Mouse (Mus musculus) layer of hippocampus, adult 11-12 months (tissue): ENCODE data around the gene Col9a2.

ENCODE experiments used
- DNase-seq: peaks from one replicate; pipeline ENCODE4 v3.0.0; 2022; ENCODE audit warnings: low spot score

Col9a2 gene

DNA sequence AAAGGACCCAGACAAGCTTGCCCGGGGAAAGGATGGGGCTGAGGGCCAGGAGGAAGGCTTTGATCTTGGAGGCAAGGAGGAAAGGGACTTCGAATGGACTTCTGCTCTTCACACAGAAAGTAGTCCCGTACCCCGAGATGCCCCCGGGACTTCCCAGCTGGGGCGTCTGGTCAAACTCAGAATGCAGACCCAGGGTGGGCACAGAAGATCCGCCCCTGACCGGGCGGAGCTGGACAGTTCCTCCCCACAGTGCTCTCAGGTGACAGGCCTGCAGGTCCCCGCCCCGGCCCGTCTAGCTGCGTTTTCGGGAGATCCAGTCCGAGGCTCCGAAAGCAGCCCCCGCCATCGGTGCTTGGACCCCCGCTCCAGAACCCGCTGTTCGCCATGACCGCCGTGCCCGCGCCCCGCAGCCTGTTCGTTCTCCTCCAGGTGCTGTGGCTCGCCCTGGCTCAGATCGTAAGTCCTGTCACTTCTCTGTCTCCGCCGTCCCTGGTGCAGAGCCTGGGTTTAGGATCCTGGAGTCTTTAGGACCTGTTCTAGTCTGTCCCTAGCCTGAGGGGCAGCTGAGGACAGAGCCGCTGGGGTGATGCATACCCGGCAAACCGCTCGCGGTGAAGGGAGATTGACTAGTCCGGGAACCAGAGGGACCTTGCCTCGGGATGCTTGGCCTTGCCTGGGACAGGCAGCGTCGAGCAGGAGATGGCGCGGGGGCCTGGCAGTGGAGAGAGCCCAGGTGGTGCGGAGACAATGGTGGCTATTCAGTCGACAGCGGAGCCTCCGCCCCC lies at the start of gene Col9a2:
Col9a2 (plus strand) TSS at position 55 of the 785 bp plus-strand sequence.
- DNase-seq, result no peak

- no peak for DNase-seq
These were observed 46.9 kb upstream of the Col9a2 start for GRCm38 (mm10) chr4:120992284-120992683.

- DNase-seq, result no peak
These were observed 46.2 kb upstream of the Col9a2 start for GRCm38 (mm10) chr4:120993025-120993424.

DNA sequence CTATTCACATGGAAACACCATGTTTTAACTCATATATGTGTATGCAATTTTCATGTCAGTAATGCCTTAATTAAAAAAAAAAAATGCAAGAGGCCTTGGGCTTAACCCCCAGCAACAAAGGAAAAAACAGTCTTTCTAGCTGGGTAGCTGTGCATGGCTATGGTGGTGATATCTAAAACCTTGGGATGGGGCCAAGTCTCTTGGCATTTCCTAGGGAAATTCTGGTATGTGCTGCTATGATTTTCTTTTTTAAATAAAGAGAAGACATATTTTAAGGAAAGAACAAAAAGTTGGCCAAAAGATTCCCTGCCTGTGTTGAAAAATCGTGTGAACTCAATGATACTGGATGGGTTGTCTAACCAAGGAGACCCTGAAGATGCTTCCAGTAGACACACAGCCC lies 43.3 kb upstream of the Col9a2 start:
- DNase-seq, result no peak

GRCm38 (mm10) chr4:121001042-121001441 lies 38.1 kb upstream of the Col9a2 start:
- no peak for DNase-seq

DNA sequence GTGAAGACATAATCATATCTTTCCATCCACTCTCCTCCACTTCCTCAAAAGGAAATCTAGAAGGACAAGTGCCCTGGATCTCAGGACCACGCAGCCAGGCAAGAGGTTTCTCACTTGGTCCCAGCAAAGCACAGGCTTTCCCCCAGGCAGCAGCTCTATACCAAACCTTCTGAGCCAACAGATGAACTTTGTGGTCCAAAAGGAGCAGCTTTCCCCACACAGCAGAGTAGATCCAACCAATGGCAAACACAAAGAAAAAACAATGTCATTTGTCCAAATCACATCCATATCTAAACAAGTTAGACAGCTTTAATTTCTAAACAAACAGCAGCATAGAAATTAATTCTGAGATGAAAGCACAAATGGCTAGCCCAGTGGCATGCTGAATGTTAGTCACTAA lies 37.5 kb upstream of the Col9a2 start:
- no peak for DNase-seq

DNA sequence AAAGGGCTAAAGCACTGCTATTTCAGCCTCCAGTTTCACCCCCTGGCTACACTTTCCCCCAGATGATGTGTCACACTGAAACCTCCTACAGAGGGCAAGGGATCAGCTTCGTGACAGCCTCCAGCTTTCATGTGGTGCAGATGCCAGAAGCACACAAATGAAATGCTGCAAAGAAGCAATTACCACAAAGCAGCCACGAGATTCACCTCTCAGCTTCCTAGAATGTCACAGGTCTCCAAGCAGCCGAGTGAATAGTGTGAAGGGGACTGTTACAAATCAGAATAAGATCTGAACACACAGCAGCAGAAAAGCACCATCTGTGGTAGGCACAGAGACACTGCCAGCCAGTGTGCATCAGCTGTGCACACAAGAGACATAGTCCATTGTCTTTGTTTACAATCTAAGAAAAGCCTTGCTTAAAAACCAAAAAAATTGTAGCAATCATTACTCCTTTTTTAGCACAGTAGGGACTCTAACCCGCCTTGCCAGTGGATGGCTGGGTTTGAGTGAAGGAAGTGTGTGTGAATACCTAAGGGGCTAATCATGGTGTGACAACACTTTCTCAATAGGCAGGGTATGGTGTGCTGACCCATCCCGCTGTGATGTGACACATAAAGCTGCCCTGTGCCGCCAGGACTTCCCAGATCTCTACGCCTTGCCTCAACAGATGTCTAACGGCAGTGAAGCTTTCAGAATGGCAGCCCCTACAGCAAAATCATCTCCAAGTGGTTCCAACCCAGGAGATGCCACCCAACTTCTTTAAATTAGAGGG lies 36.6 kb upstream of the Col9a2 start:
- no peak for DNase-seq

GRCm38 (mm10) chr4:121003611-121004091 lies 35.5 kb upstream of the Col9a2 start:
- DNase-seq, result no peak

- DNase-seq, result no peak
These were observed 34.5 kb upstream of the Col9a2 start for GRCm38 (mm10) chr4:121004679-121005078.

DNA sequence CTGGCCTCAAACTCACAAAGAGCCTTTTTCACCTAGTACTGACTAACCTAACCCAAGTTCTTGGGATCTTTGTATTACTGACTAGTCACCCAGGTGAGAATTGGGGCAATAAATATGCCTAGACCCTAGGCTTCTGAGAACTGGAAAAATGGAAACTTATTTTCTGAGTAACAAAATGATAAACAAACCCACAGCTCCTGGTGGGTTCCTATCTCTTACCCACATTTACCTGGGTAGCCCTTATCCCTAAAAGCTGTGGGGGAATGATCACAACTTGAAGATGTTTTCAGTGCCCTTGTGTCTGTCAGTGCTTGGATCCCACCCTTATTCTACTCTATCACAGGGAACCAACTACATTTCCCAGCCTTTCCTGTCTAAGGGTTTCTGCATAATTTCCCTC lies 32.2 kb upstream of the Col9a2 start:
- no peak for DNase-seq

GRCm38 (mm10) chr4:121008071-121008745 lies 31.0 kb upstream of the Col9a2 start:
- no peak for DNase-seq

DNA sequence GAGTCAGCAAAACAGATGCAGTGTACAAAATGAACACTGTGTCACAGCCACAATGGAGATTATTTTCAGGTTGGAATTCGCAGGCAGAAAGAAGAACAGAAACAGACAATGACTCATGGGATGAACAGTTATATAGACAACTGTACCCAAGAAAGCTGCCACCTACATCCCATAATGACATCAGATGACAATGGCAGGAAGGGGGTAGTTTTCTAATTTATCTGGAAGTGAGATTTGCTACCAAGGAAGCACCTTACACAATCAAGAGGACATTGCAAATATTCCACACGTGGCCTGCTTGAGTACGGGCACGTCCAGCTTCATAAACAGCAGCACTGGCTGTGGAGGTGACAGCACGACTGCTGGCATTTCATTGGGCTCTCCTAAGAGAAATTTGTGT lies 30.0 kb upstream of the Col9a2 start:
- no peak for DNase-seq

GRCm38 (mm10) chr4:121010770-121011549 lies 28.2 kb upstream of the Col9a2 start:
- DNase-seq, result no peak

GRCm38 (mm10) chr4:121014594-121015267 lies 24.5 kb upstream of the Col9a2 start:
- no peak for DNase-seq

- no peak for DNase-seq
These were observed 23.9 kb upstream of the Col9a2 start for GRCm38 (mm10) chr4:121015268-121015659.

DNA sequence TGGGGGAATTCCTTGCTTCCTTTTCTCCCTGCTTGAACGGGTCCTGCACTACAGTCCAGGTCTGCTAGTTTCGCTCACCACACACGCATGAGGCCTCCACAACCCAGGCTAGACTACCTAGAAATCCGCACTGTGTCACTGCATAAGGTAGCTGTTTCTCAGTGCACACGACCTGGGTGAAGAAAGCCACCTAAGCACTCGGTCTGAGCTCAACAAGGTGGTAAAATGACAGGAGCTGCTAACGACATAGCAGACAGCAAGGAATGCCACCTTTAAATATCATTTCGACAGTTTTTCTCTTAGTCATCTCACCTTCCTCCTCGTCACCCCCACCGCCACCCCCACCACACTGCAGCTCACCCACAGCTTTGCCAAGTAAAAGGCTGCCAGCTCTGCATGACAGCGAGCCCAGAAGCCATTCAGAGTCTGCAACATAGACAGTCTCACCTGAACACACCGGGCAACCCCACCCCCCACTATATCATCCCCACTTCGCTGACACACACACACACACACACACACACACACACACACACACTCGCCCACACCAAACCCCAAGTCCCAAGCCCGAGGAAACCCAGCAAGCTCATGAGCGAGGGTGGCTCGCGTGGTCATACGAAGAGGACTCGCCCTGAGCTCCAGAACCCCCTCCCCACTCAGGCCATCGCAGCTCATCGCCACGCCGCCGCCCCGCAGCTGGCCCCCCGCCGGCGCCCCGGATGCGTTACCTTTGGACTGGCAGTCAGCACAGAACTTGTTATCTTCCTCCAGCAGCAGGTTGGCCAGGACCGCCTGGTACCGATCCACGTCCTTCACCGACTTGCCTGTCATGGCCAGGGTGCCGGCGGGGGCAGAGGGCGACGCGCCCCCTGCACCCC lies 22.9 kb upstream of the Col9a2 start:
- peak; percentile 41 for DNase-seq

GRCm38 (mm10) chr4:121016928-121017657 lies 22.1 kb upstream of the Col9a2 start, which contains the start of gene Smap2:
TSS of gene Smap2 (minus strand) at chr4:121017247.
- peak; percentile 99 for DNase-seq

DNA sequence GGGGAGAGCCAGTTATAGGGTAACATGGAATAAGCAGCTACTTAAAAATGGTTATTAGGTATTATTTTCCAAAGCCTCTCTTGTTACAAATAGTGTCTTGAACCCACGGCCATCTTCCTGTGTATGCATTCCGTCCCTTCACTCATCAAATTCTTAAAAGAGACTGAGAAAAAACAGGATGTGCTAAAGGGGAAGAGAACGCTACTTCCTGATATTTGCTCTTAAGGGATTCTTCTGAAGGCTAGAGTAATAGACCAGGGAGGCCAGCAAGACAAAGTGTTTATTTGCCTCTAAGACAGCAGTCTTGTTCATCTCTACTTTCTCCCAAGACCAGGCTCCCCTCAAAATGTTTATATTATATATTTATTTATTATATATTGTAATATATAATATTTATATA lies 20.9 kb upstream of the Col9a2 start:
- DNase-seq, result no peak

DNA sequence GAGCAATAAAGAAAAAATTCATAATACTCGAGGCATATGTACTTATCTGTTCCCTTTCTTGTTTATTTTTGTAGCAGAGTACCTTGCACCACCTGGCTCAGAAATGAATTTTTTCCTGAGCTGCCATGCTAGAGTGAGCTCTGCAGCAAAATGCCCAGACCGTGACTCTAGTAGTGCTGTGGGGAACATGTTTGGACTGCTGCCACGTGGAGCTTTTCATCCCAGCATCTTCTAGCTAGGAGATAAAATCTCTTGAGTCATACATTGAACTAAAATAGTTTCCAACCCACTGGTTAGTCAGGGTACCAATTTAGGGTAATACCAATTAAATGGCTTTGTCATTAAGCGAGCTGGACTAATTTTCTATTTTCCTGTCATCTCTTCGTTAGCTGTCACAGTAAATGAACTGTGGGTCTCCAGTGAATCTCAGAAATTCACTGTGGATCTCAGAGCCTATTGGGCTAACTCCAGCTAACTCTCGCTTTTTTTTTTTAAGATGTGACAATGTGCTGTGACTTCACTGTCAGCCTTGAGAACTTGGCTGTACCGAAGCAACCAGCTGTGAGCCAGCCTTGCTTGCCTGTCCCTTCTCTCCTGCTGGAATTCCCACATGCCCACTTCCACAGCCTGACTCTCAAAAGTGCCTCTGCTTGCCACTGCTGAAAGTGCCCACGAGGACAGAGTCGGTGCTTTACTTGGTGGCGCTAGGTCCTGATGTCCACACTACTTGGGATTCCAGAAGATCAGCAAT lies 19.0 kb upstream of the Col9a2 start:
- DNase-seq, result no peak
